Mouse (Mus musculus) ovary, postnatal 10 days (tissue): Measurements from ENCODE around the gene Anxa6.

Experiments
- DNase-seq: peaks from one replicate; pipeline ENCODE4 v3.0.0; 2022; ENCODE audit warnings: low spot score

The Anxa6 gene

GRCm38 (mm10) chr11:55033040-55033660, at the start of gene Anxa6:
TSS of gene Anxa6 (minus strand) at chr11:55033445.
- peak; percentile 75 for DNase-seq

GRCm38 (mm10) chr11:55081206-55081605, 48.0 kb upstream of the Anxa6 start:
- DNase-seq = no peak

- DNase-seq = no peak
Measured at GRCm38 (mm10) chr11:55079180-55079579, 45.9 kb upstream of the Anxa6 start.

- no peak for DNase-seq
Measured at GRCm38 (mm10) chr11:55078502-55078901, 45.3 kb upstream of the Anxa6 start.

GRCm38 (mm10) chr11:55077331-55078231, 44.3 kb upstream of the Anxa6 start, which contains the start of gene Ccdc69:
TSS of gene Ccdc69 (minus strand) at chr11:55078131.
- peak; percentile 34 for DNase-seq

- no peak for DNase-seq
Measured at GRCm38 (mm10) chr11:55076234-55076633, 43.0 kb upstream of the Anxa6 start.

GRCm38 (mm10) chr11:55075602-55076001, 42.4 kb upstream of the Anxa6 start:
- no peak for DNase-seq

GRCm38 (mm10) chr11:55073191-55073590, 39.9 kb upstream of the Anxa6 start:
- DNase-seq = no peak

GRCm38 (mm10) chr11:55072467-55072866, 39.2 kb upstream of the Anxa6 start:
- no peak for DNase-seq

- no peak for DNase-seq
Measured at GRCm38 (mm10) chr11:55071344-55071743, 38.1 kb upstream of the Anxa6 start.

- no peak for DNase-seq
Measured at GRCm38 (mm10) chr11:55069023-55069422, 35.8 kb upstream of the Anxa6 start.

GRCm38 (mm10) chr11:55066921-55067320, 33.7 kb upstream of the Anxa6 start:
- no peak for DNase-seq

- DNase-seq = no peak
Measured at GRCm38 (mm10) chr11:55062856-55063255, 29.6 kb upstream of the Anxa6 start.

- no peak for DNase-seq
Measured at GRCm38 (mm10) chr11:55060802-55061201, 27.6 kb upstream of the Anxa6 start.

- no peak for DNase-seq
Measured at GRCm38 (mm10) chr11:55057511-55057910, 24.3 kb upstream of the Anxa6 start.

- no peak for DNase-seq
Measured at GRCm38 (mm10) chr11:55050837-55051510, 17.7 kb upstream of the Anxa6 start.

- no peak for DNase-seq
Measured at GRCm38 (mm10) chr11:55046600-55046999, 13.4 kb upstream of the Anxa6 start.

GRCm38 (mm10) chr11:55041348-55041747, 8.1 kb upstream of the Anxa6 start:
- DNase-seq = no peak

- peak; percentile 66 for DNase-seq
Measured at GRCm38 (mm10) chr11:55039591-55039990, 6.3 kb upstream of the Anxa6 start.

GRCm38 (mm10) chr11:55036601-55037000, 3.4 kb upstream of the Anxa6 start:
- DNase-seq = no peak

GRCm38 (mm10) chr11:55032286-55032685, 959 bp downstream of the Anxa6 start:
- DNase-seq = no peak

GRCm38 (mm10) chr11:55031991-55032280, 1.3 kb downstream of the Anxa6 start:
- DNase-seq = no peak
